Mouse (Mus musculus) small intestine, adult 2 months (tissue): ENCODE data around the gene Klhl32. TPM values are rescaled to one million over a fixed set of nuclear protein-coding genes. Genes with fewer than 3 reads are reported as not detected.

ENCODE experiments used
- H3K27ac ChIP-seq: fragments of 200-500 bp; 2 replicates; pipeline ENCODE4 v1.5.1; 2012; ENCODE audit warnings: low read depth, low read length, control low read depth, inconsistent platforms; ENCODE audit not compliant: insufficient read depth
- H3K27me3 ChIP-seq: fragments of 200-500 bp; 2 replicates; pipeline ENCODE4 v1.6.1; 2012; ENCODE audit warnings: mild to moderate bottlenecking, moderate library complexity, low read length, inconsistent platforms; ENCODE audit not compliant: control insufficient read depth, insufficient read depth
- H3K36me3 ChIP-seq: fragments of 200-500 bp; 2 replicates; pipeline ENCODE4 v1.6.1; 2012; ENCODE audit warnings: mild to moderate bottlenecking, low read length, control low read depth, inconsistent platforms; ENCODE audit not compliant: control insufficient read depth, insufficient read depth
- H3K4me1 ChIP-seq: fragments of 200-500 bp; 2 replicates; pipeline ENCODE4 v1.6.1; 2012; ENCODE audit warnings: low read length, inconsistent platforms, mixed read lengths; ENCODE audit not compliant: control insufficient read depth, insufficient read depth, insufficient read length
- H3K4me3 ChIP-seq: fragments of 200-500 bp; 2 replicates; pipeline ENCODE4 v1.5.1; 2012; ENCODE audit warnings: low read depth, mild to moderate bottlenecking, control low read depth, inconsistent platforms, low read length, moderate library complexity
- CTCF ChIP-seq: fragments of 200-500 bp; IDR thresholded peaks from 2 replicates; pipeline ENCODE4 v1.5.1; 2012; ENCODE audit warnings: low read depth, mild to moderate bottlenecking, control low read depth, inconsistent platforms, low read length, moderate library complexity, mixed read lengths; ENCODE audit not compliant: insufficient replicate concordance, insufficient read length; ENCODE audit errors: extremely low read depth
- POLR2A ChIP-seq: fragments of 200-500 bp; IDR thresholded peaks from 2 replicates; pipeline ENCODE4 v1.6.1; 2012; ENCODE audit warnings: low read depth, mild to moderate bottlenecking, control low read depth, inconsistent platforms, low read length, moderate library complexity
- WGBS: fragments of 180-500 bp; shearing (Covaris S2); methylation state at CpG from one replicate; pipeline ENCODE4 v1.1.7; 2018; 5-methylcytosine and 5-hydroxymethylcytosine counted together
- polyA plus RNA-seq: library from polyadenylated mRNA; depleted of rRNA; stranded (reverse); fragments of >200 nt; gene quantifications from 2 replicates; pipeline ENCODE4 v1.2.3, GENCODE M21; 2012

The Klhl32 gene
- polyA plus RNA-seq, 1 experiment, result 0.52 TPM

DNA sequence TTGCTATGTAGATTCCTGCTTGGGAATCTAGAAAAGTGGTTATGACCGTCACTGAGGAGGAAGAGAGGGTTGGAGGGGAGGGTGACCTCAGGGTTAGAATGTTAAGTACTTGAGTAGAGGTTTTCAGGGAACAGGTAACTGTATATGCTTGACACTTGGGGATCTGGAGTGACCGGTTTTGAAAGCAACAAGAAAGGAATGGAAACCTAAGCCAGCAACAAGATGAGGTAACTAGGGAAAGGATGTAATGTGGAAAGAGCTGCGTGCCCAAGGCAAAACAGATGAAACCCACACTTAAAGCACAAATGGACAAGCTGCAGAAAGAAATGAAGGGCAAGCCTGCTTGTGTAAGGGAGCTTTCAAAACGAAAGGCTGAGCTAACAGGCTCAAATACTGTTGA, 18.3 kb upstream of the Klhl32 start:
- Histone ChIP-seq H3K36me3 (no peaks in the 10 kb centered on the region), H3K4me3 (no peak overlapping the region), H3K27me3 (no peaks in the 10 kb centered on the region; the same call in 1 of the 2 replicates), H3K27ac (no peak overlapping the region), H3K4me1 (no peaks in the 10 kb centered on the region)
- WGBS, result 54% methylated on average over 4 of the region's 4 CpGs
- TF ChIP-seq CTCF (no peak), POLR2A (no peak)

DNA sequence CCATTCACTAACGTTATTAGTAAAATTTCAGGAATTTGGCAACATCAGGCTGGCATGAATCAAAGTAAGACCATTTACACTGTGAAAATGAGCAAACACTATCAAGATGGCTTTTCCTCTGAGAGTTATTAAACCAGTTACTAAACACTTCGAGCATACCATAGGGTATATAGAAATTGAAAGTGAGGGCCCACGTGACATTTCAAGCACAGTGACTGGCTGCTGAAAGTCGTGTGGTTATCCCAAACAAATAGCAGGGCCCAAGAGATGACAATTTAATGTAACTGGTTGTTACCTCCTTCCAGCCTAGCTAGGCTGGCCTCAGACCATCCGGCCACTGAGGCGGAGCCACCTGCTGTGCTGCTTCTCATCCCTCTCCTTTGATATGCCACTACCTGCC, 14.8 kb upstream of the Klhl32 start:
- H3K36me3 ChIP-seq, result no peaks in the 10 kb centered on the region
- no peaks in the 10 kb centered on the region for H3K4me1 ChIP-seq
- 34% methylated on average over 6 of the region's 6 CpGs for WGBS
- no peaks in the 10 kb centered on the region for H3K27me3 ChIP-seq
- no peak overlapping the region for H3K27ac ChIP-seq
- H3K4me3 ChIP-seq, result no peak overlapping the region
- TF ChIP-seq POLR2A (no peak), CTCF (no peak)

DNA sequence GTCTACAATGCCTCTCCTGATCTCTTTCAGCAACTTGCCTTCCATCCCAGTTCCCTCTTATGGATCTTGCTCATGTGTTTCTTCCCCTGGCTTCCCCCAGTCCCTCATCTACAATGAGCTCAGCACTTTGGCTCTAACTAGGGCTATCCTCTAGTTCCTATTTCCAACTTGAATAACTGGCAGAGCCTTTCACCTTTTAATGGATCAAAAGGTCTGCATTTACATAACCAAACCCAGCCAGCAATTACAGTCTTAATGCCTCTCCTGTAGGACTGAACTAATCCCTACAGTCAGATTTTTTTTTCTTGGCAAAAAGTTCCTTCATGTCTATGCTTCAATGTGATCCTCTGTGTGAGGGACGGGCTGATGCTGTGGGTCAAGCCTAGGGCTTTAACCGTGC, 3.5 kb downstream of the Klhl32 start:
- TF ChIP-seq POLR2A (no peak), CTCF (no peak)
- no peak overlapping the region for H3K27ac ChIP-seq
- no peaks in the 10 kb centered on the region for H3K36me3 ChIP-seq
- no peaks in the 10 kb centered on the region for H3K27me3 ChIP-seq
- 89% methylated on average over 2 of the region's 2 CpGs for WGBS
- peaks cover 8% of the 10 kb centered on the region; the same call in 1 of the 2 replicates for H3K4me1 ChIP-seq
- H3K4me3 ChIP-seq, result no peak overlapping the region

DNA sequence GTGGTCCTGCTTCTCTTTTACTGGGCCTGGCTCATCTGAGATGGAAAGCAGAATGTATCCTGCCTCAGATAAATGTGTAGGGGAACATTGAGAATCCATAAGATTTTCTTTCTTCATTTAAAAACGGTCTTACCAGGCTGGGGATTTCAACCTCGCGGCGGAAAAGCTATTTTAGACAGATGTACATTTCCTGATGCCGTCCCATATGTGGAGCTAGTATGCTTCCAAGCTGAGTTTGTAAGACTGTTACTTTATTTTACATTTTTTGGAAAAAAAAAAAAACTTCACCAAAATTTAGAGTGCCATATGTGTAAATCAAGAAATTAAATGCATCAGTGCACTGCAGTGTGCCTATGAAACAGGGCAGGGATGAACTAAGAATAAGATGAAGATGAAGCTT, 5.4 kb downstream of the Klhl32 start:
- TF ChIP-seq POLR2A, result no peak
- TF ChIP-seq CTCF, result no peak
- no peaks in the 10 kb centered on the region for H3K36me3 ChIP-seq
- H3K4me3 ChIP-seq, result no peak overlapping the region
- no peak overlapping the region for H3K27ac ChIP-seq
- H3K27me3 ChIP-seq, result no peaks in the 10 kb centered on the region
- H3K4me1 ChIP-seq, result peaks cover 2% of the 10 kb centered on the region; the same call in 1 of the 2 replicates
- 92% methylated on average over 5 of the region's 5 CpGs for WGBS

DNA sequence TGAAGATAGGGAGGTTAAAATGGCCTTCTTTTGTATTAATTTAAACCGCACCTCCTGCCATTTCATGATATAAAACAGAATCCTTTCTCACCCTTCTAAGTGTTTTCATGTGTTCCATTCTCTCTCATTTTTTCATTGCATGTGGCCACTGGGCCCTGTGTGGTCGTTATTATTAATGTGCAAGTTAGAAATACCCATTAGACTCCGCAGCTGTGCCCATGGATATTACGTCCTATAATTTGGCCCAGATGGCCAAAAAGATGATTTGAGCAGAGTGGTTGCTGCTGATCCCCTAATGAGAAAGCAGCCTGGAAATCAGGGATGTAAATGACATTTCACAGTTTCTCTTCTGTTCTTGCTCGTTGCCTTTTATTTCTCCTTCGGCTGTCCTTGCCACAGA, 12.4 kb downstream of the Klhl32 start:
- TF ChIP-seq CTCF, result no peak
- TF ChIP-seq POLR2A, result no peak
- WGBS, result 87% methylated on average over 6 of the region's 6 CpGs
- Histone ChIP-seq H3K36me3 (no peaks in the 10 kb centered on the region), H3K4me3 (no peak overlapping the region), H3K4me1 (no peaks in the 10 kb centered on the region), H3K27me3 (no peaks in the 10 kb centered on the region), H3K27ac (no peak overlapping the region)

DNA sequence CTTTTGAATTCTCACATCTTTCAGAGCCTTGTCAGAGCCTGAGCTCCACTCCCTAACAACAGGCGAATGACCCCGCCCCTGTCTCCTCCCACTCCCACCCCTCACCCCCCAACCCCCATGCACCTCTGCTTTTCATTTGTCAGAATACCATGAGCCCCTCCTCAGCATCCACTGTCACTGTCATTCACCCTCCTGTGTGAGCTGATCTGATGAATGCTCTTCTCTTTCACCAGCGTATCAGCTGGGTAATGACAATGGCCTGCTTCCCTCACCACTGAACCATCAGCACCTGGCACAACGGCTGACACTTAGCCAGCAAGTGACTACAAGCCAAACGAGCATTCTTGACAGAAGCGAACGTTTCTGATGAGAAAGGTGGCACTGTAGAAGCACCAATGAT, 15.4 kb downstream of the Klhl32 start:
- H3K4me3 ChIP-seq, result no peak overlapping the region
- H3K36me3 ChIP-seq, result no peaks in the 10 kb centered on the region
- no peak overlapping the region for H3K27ac ChIP-seq
- no peaks in the 10 kb centered on the region for H3K4me1 ChIP-seq
- H3K27me3 ChIP-seq, result no peaks in the 10 kb centered on the region
- TF ChIP-seq POLR2A, result no peak
- TF ChIP-seq CTCF, result no peak
- 46% methylated on average over 7 of the region's 7 CpGs for WGBS

DNA sequence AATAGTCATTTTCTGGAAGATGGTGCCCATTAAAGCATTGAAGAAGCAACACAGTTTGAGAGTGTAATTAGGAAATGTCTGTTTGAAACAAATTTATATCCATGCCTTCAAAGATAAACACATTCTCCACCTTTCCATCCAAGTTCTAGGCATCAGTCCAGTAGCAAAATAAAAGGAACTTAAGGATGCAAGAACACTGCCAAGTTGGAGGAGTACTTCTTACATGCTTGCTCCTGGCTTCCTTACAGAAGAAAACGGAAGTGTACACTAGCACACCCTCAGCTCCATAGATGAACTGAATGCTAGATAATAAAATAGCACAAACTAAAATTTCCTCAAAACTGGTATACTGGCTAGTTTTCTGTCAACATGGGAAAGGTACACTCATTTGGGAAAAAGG, 42.6 kb downstream of the Klhl32 start:
- Histone ChIP-seq H3K4me3 (no peak overlapping the region), H3K27me3 (no peaks in the 10 kb centered on the region), H3K27ac (no peak overlapping the region), H3K36me3 (no peaks in the 10 kb centered on the region), H3K4me1 (no peaks in the 10 kb centered on the region)
- 83% methylated on average over 1 of the region's 1 CpGs for WGBS
- TF ChIP-seq CTCF (no peak), POLR2A (no peak)

DNA sequence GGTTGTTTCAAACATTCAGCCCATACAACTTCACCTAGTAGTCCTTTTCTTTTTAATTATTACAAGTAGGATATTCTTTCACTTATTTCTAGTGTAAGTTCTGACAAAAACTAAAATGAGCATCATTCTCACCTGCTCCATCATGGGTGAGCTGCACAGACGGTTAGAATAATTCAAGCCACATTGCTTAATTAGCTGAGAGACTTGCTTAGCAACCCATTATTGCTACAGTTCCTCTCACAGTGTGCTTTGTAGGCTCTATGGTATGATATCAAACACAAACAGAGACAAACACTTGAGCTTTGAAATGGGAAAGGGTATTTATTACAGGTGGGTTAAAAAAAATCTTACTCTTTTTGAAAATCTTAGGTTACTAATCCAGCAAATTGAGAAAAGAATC, 49.0 kb downstream of the Klhl32 start:
- Histone ChIP-seq H3K27me3 (no peaks in the 10 kb centered on the region), H3K36me3 (no peaks in the 10 kb centered on the region), H3K4me3 (no peak overlapping the region), H3K4me1 (no peaks in the 10 kb centered on the region), H3K27ac (no peak overlapping the region)
- no peak for TF ChIP-seq POLR2A
- TF ChIP-seq CTCF, result no peak
- 79% methylated on average over 1 of the region's 1 CpGs for WGBS
